Mouse (Mus musculus) heart, postnatal 10 days (tissue): ENCODE measurements around the gene Ifna11. TPM values are rescaled to one million over a fixed set of nuclear protein-coding genes. Genes with fewer than 3 reads are reported as not detected.
A peak's percentile ranks its signal among the peaks of the same experiment; 100 is the strongest.
"Not testable (repeated sequence)": the region's sequence is repeated elsewhere in the genome, so short reads cannot be mapped to it uniquely, and the experiment has no call there.

Source experiments
- DNase-seq, 2 experiments: peaks; one replicate each; pipeline ENCODE4 v3.0.0; 2021
- intact Hi-C: fragments of 180-260 bp; cut with DNase I; formaldehyde crosslinking; loops from one replicate; pipeline ENCODE4 v1.15.1; 2025
- total RNA-seq, 2 experiments: library from RNA; stranded (reverse); gene quantifications; 2 replicates each; pipeline ENCODE4 v1.2.3; 2021

Gene Ifna11
- total RNA-seq, 2 experiments from 2014 or later = not detected

GRCm38 (mm10) chr4:88835225-88835624 lies 15.5 kb downstream of the Ifna11 start, which contains the start of gene Ifna5:
Gene Ifna5 (plus strand): TSS chr4:88835525.
- intact Hi-C loops, DNase-seq: not testable (repeated sequence)

- DNase-seq = peak in 1 of 2 experiments; percentile 23
Observed at GRCm38 (mm10) chr4:88838828-88839227, 19.1 kb downstream of the Ifna11 start.

GRCm38 (mm10) chr4:88840058-88840457 lies 20.3 kb downstream of the Ifna11 start:
- intact Hi-C loops = no loop called here
- no peak for DNase-seq

More at GRCm38 (mm10) chr4:88838828-88839227, 19.1 kb downstream of the Ifna11 start:
- intact Hi-C loops = no loop called here

GRCm38 (mm10) chr4:88841438-88841911 lies 21.7 kb downstream of the Ifna11 start, which contains the start of gene Ifna4:
Gene Ifna4 (plus strand): TSS chr4:88841861.
- no peak for DNase-seq
- intact Hi-C loops = no loop called here

GRCm38 (mm10) chr4:88845334-88845733 lies 25.6 kb downstream of the Ifna11 start:
- intact Hi-C loops = no loop called here
- DNase-seq = no peak

- intact Hi-C loops = no loop called here
- no peak for DNase-seq
Observed at GRCm38 (mm10) chr4:88849698-88850097, 29.9 kb downstream of the Ifna11 start, which contains the start of gene Ifna1. Gene Ifna1 (plus strand): TSS chr4:88850087.

GRCm38 (mm10) chr4:88851026-88851763 lies 31.4 kb downstream of the Ifna11 start:
- DNase-seq = no peak
- intact Hi-C loops = no loop called here

- intact Hi-C loops = no loop called here
- no peak for DNase-seq
Observed at GRCm38 (mm10) chr4:88859214-88859613, 39.5 kb downstream of the Ifna11 start.

GRCm38 (mm10) chr4:88863309-88863708 lies 43.5 kb downstream of the Ifna11 start:
- DNase-seq = no peak
- intact Hi-C loops = loop anchor here (10.0 kb wide), 1 partner anchor 661 kb away; no protein-coding TSS in a partner anchor

- intact Hi-C loops = loop anchor here (10.0 kb wide), 1 partner anchor 660 kb away; no protein-coding TSS in a partner anchor
- DNase-seq = no peak
Observed at GRCm38 (mm10) chr4:88864599-88864998, 44.8 kb downstream of the Ifna11 start.

GRCm38 (mm10) chr4:88865011-88865569 lies 45.3 kb downstream of the Ifna11 start:
- DNase-seq = no peak
- intact Hi-C loops = loop anchor here (10.0 kb wide), 1 partner anchor 660 kb away; no protein-coding TSS in a partner anchor

GRCm38 (mm10) chr4:88867366-88867925 lies 47.7 kb downstream of the Ifna11 start:
- intact Hi-C loops = loop anchor here (10.0 kb wide), 1 partner anchor 657 kb away; no protein-coding TSS in a partner anchor
- peak; percentile 83 to 89 for DNase-seq

- intact Hi-C loops = loop anchor here (10.0 kb wide), 1 partner anchor 657 kb away; no protein-coding TSS in a partner anchor
- DNase-seq = peak; percentile 24 to 38
Observed at GRCm38 (mm10) chr4:88867926-88868911, 48.5 kb downstream of the Ifna11 start.

Other genes starting within 250 kb of the Ifna11 start
- gene Ifna14, start 248.2 kb upstream of the Ifna11 start, total RNA-seq = not detected
- gene Ifna9, start 227.6 kb upstream of the Ifna11 start, total RNA-seq = not detected
- not detected for gene Ifna12, start 216.6 kb upstream of the Ifna11 start, total RNA-seq
- gene C87499, start 185.5 kb upstream of the Ifna11 start, total RNA-seq = not detected
- not detected for gene Ifna13, start 175.5 kb upstream of the Ifna11 start, total RNA-seq
- gene Ifna16, start 143.0 kb upstream of the Ifna11 start, total RNA-seq = not detected
- gene Ifna2, start 136.0 kb upstream of the Ifna11 start, total RNA-seq = not detected
- gene Ifnab, start 128.6 kb upstream of the Ifna11 start, total RNA-seq = not detected
- under 1 TPM; 0.50 TPM for gene Gm26566, start 98.2 kb upstream of the Ifna11 start, total RNA-seq
- gene Klhl9, start 97.5 kb upstream of the Ifna11 start, total RNA-seq = 10 to 100 TPM; 82.6 to 87.1 TPM
- not detected for gene Gm13271, start 65.1 kb upstream of the Ifna11 start, total RNA-seq
- gene Gm13283, start 59.8 kb upstream of the Ifna11 start, total RNA-seq = not detected
- gene Gm13290, start 46.1 kb upstream of the Ifna11 start, total RNA-seq = not detected
- gene Gm13289, start 43.0 kb upstream of the Ifna11 start, total RNA-seq = not detected
- not detected for gene Gm13272, start 40.1 kb upstream of the Ifna11 start, total RNA-seq
- not detected for gene Ifnz, start 37.8 kb upstream of the Ifna11 start, total RNA-seq
- not detected for gene Gm13276, start 34.2 kb upstream of the Ifna11 start, total RNA-seq
- not detected for gene Gm13277, start 31.3 kb upstream of the Ifna11 start, total RNA-seq
- not detected for gene Gm13278, start 28.4 kb upstream of the Ifna11 start, total RNA-seq
- gene Gm13275, start 25.5 kb upstream of the Ifna11 start, total RNA-seq = not detected
- gene Gm13279, start 22.6 kb upstream of the Ifna11 start, total RNA-seq = not detected
- under 1 TPM; 0.31 to 0.40 TPM for gene Gm13285, start 20.3 kb upstream of the Ifna11 start, total RNA-seq
- not detected for gene Gm13287, start 16.7 kb upstream of the Ifna11 start, total RNA-seq
- gene Gm13288, start 14.4 kb upstream of the Ifna11 start, total RNA-seq = not detected
- not detected for gene Ifna7, start 3.7 kb upstream of the Ifna11 start, total RNA-seq
- not detected for gene Ifna6, start 7.5 kb downstream of the Ifna11 start, total RNA-seq
- not detected for gene Ifna5, start 15.6 kb downstream of the Ifna11 start, total RNA-seq
- gene Ifna4, start 21.9 kb downstream of the Ifna11 start, total RNA-seq = not detected
- not detected for gene Ifna1, start 30.1 kb downstream of the Ifna11 start, total RNA-seq
- not detected for gene Ifne, start 60.2 kb downstream of the Ifna11 start, total RNA-seq